Mouse (Mus musculus) midbrain, embryonic 11.5 days (tissue): ENCODE data around the gene Dapk1. TPM values are rescaled to one million over a fixed set of nuclear protein-coding genes. Genes with fewer than 3 reads are reported as not detected.

Experiments
- ATAC-seq: fragments of 200-750 bp; cut with Nextera tagmentation; 2 replicates; pipeline ENCODE4 v1.8.0; 2017; ENCODE audit warnings: moderate TSS enrichment, moderate library complexity; ENCODE audit not compliant: low FRiP score
- DNase-seq: peaks from one replicate; pipeline ENCODE4 v3.0.0; 2015; ENCODE audit warnings: low spot score; ENCODE audit errors: missing footprints
- H3K27ac ChIP-seq: fragments of 300-500 bp; sonication (generic); 2 replicates; pipeline ENCODE4 v1.5.1; 2014; ENCODE audit warnings: low read depth, low read length
- H3K27me3 ChIP-seq: fragments of 300-500 bp; sonication (generic); 2 replicates; pipeline ENCODE4 v1.6.1; 2014; ENCODE audit warnings: mild to moderate bottlenecking, low read length, moderate library complexity, mixed read lengths; ENCODE audit not compliant: control insufficient read depth, insufficient read depth
- H3K36me3 ChIP-seq: fragments of 300-500 bp; sonication (generic); 2 replicates; pipeline ENCODE4 v1.6.1; 2014; ENCODE audit warnings: mild to moderate bottlenecking, low read length, moderate library complexity, mixed read lengths; ENCODE audit not compliant: control insufficient read depth, insufficient read depth
- H3K4me1 ChIP-seq: fragments of 300-500 bp; sonication (generic); 2 replicates; pipeline ENCODE4 v1.6.1; 2014; ENCODE audit warnings: low read length; ENCODE audit not compliant: control insufficient read depth, insufficient read depth
- H3K4me2 ChIP-seq: fragments of 300-500 bp; sonication (generic); 2 replicates; pipeline ENCODE4 v1.6.1; 2014; ENCODE audit warnings: mild to moderate bottlenecking, moderate library complexity
- H3K4me3 ChIP-seq: fragments of 300-500 bp; sonication (generic); 2 replicates; pipeline ENCODE4 v1.5.1; 2014; ENCODE audit warnings: low read depth, low read length
- H3K9ac ChIP-seq: fragments of 300-500 bp; sonication (generic); 2 replicates; pipeline ENCODE4 v1.6.1; 2014; ENCODE audit warnings: low read length
- H3K9me3 ChIP-seq: fragments of 300-500 bp; sonication (generic); 2 replicates; pipeline ENCODE4 v1.6.1; 2016; ENCODE audit warnings: low read length; ENCODE audit not compliant: control insufficient read depth
- WGBS: fragments of 180-500 bp; shearing (Covaris S2); extraction: QIAGEN DNeasy Blood & Tissue Kit; methylation state at CpG from one replicate; pipeline ENCODE4 v1.1.7; 2014; 5-methylcytosine and 5-hydroxymethylcytosine counted together
- polyA plus RNA-seq: library from polyadenylated mRNA; unstranded; fragments of >200 nt; fragmentation: Nextera tagmentation; extraction: Ambion mirVana; gene quantifications from 2 replicates; pipeline ENCODE4 v1.2.1, GENCODE M21; 2014

Gene Dapk1
- polyA plus RNA-seq, 1 experiment from 2014 or later: 17.2 TPM

- 86% methylated on average over 3 of the region's 3 CpGs for WGBS
- H3K27me3 ChIP-seq: no peaks in the 10 kb centered on the region
- peaks cover 3% of the 10 kb centered on the region for H3K36me3 ChIP-seq
- H3K27ac ChIP-seq: no peak overlapping the region
- H3K4me2 ChIP-seq: no peak overlapping the region
- DNase-seq (peak; percentile 66), ATAC-seq (no peak)
- no peaks in the 10 kb centered on the region for H3K9me3 ChIP-seq
- H3K9ac ChIP-seq: no peak overlapping the region
- no peak overlapping the region for H3K4me3 ChIP-seq
- H3K4me1 ChIP-seq: no peaks in the 10 kb centered on the region
Observed at GRCm38 (mm10) chr13:60729055-60729402, 127.3 kb downstream of the Dapk1 start.

GRCm38 (mm10) chr13:60730587-60730986 lies 128.8 kb downstream of the Dapk1 start:
- peaks cover 3% of the 10 kb centered on the region for H3K36me3 ChIP-seq
- 94% methylated on average over 7 of the region's 7 CpGs for WGBS
- no peak overlapping the region for H3K27ac ChIP-seq

GRCm38 (mm10) chr13:60731001-60731400 lies 129.3 kb downstream of the Dapk1 start:
- DNase-seq (no peak), ATAC-seq (no peak)
- 94% methylated on average over 3 of the region's 3 CpGs for WGBS
- no peaks in the 10 kb centered on the region for H3K27me3 ChIP-seq
- no peaks in the 10 kb centered on the region for H3K9me3 ChIP-seq
- no peak overlapping the region for H3K4me2 ChIP-seq
- H3K4me3 ChIP-seq: no peak overlapping the region
- peaks cover 3% of the 10 kb centered on the region for H3K36me3 ChIP-seq
- no peaks in the 10 kb centered on the region for H3K4me1 ChIP-seq
- no peak overlapping the region for H3K27ac ChIP-seq
- no peak overlapping the region for H3K9ac ChIP-seq

More at GRCm38 (mm10) chr13:60730587-60730986, 128.8 kb downstream of the Dapk1 start:
- no peaks in the 10 kb centered on the region for H3K27me3 ChIP-seq
- no peak overlapping the region for H3K4me2 ChIP-seq
- H3K4me3 ChIP-seq: no peak overlapping the region
- no peaks in the 10 kb centered on the region for H3K4me1 ChIP-seq
- DNase-seq: peak; percentile 23
- H3K9me3 ChIP-seq: no peaks in the 10 kb centered on the region
- no peak overlapping the region for H3K9ac ChIP-seq
- ATAC-seq: no peak

GRCm38 (mm10) chr13:60735306-60735705 lies 133.6 kb downstream of the Dapk1 start:
- H3K27me3 ChIP-seq: no peaks in the 10 kb centered on the region
- no peaks in the 10 kb centered on the region for H3K9me3 ChIP-seq
- no peak overlapping the region for H3K4me2 ChIP-seq
- H3K4me3 ChIP-seq: no peak overlapping the region
- ATAC-seq (no peak), DNase-seq (peak; percentile 31)
- H3K9ac ChIP-seq: no peak overlapping the region
- H3K36me3 ChIP-seq: peaks cover 8% of the 10 kb centered on the region
- peaks cover 4% of the 10 kb centered on the region for H3K4me1 ChIP-seq
- WGBS: 92% methylated on average over 9 of the region's 9 CpGs
- H3K27ac ChIP-seq: no peak overlapping the region

GRCm38 (mm10) chr13:60736421-60737105 lies 134.8 kb downstream of the Dapk1 start:
- Histone ChIP-seq H3K4me3 (no peak overlapping the region), H3K4me1 (peaks cover 4% of the 10 kb centered on the region), H3K9ac (no peak overlapping the region), H3K27ac (no peak overlapping the region), H3K4me2 (no peak overlapping the region), H3K9me3 (no peaks in the 10 kb centered on the region), H3K27me3 (no peaks in the 10 kb centered on the region), H3K36me3 (peaks cover 8% of the 10 kb centered on the region)
- ATAC-seq (no peak), DNase-seq (peak; percentile 71)
- WGBS: 84% methylated on average over 13 of the region's 13 CpGs

GRCm38 (mm10) chr13:60737632-60738324 lies 136.0 kb downstream of the Dapk1 start:
- WGBS: 24% methylated on average over 9 of the region's 9 CpGs
- H3K9ac ChIP-seq: no peak overlapping the region
- peak; percentile 86 for DNase-seq
- ATAC-seq: peak; percentile 71
- H3K4me3 ChIP-seq: no peak overlapping the region
- peaks cover 8% of the 10 kb centered on the region for H3K36me3 ChIP-seq
- no peaks in the 10 kb centered on the region for H3K9me3 ChIP-seq
- H3K27ac ChIP-seq: no peak overlapping the region
- H3K27me3 ChIP-seq: no peaks in the 10 kb centered on the region
- H3K4me1 ChIP-seq: peaks cover 4% of the 10 kb centered on the region
- no peak overlapping the region; the same call in 1 of the 2 replicates for H3K4me2 ChIP-seq

- no peak overlapping the region; the same call in 1 of the 2 replicates for H3K4me2 ChIP-seq
- peak; percentile 78 for ATAC-seq
- peaks cover 8% of the 10 kb centered on the region for H3K36me3 ChIP-seq
- H3K9ac ChIP-seq: no peak overlapping the region
- WGBS: 24% methylated on average over 9 of the region's 9 CpGs
- no peak overlapping the region for H3K4me3 ChIP-seq
- DNase-seq: peak; percentile 95
- H3K4me1 ChIP-seq: peaks cover 4% of the 10 kb centered on the region
- no peaks in the 10 kb centered on the region for H3K9me3 ChIP-seq
- no peaks in the 10 kb centered on the region for H3K27me3 ChIP-seq
- H3K27ac ChIP-seq: no peak overlapping the region
Observed at GRCm38 (mm10) chr13:60738429-60738828, 136.7 kb downstream of the Dapk1 start.

GRCm38 (mm10) chr13:60740248-60740647 lies 138.5 kb downstream of the Dapk1 start:
- H3K36me3 ChIP-seq: peaks cover 8% of the 10 kb centered on the region
- no peak overlapping the region for H3K27ac ChIP-seq
- no peaks in the 10 kb centered on the region for H3K9me3 ChIP-seq
- H3K9ac ChIP-seq: no peak overlapping the region
- H3K4me1 ChIP-seq: peaks cover 4% of the 10 kb centered on the region
- H3K4me2 ChIP-seq: no peak overlapping the region
- DNase-seq (peak; percentile 31), ATAC-seq (no peak)
- H3K4me3 ChIP-seq: no peak overlapping the region
- 88% methylated on average over 6 of the region's 6 CpGs for WGBS
- no peaks in the 10 kb centered on the region for H3K27me3 ChIP-seq

GRCm38 (mm10) chr13:60742611-60743010 lies 140.9 kb downstream of the Dapk1 start:
- ATAC-seq (no peak), DNase-seq (peak; percentile 71)
- no peak overlapping the region for H3K4me3 ChIP-seq
- H3K27me3 ChIP-seq: no peaks in the 10 kb centered on the region
- H3K9me3 ChIP-seq: no peaks in the 10 kb centered on the region
- no peak overlapping the region for H3K27ac ChIP-seq
- H3K9ac ChIP-seq: no peak overlapping the region
- 91% methylated on average over 3 of the region's 3 CpGs for WGBS
- peaks cover 4% of the 10 kb centered on the region for H3K4me1 ChIP-seq
- H3K4me2 ChIP-seq: no peak overlapping the region
- H3K36me3 ChIP-seq: peaks cover 7% of the 10 kb centered on the region; the same call in 1 of the 2 replicates
